Mouse (Mus musculus) limb, embryonic 10.5 days (tissue): Measurements from ENCODE around the gene Hdhd5. TPM values are rescaled to one million over a fixed set of nuclear protein-coding genes. Genes with fewer than 3 reads are reported as not detected.

Experiments
- DNase-seq: peaks from one replicate; pipeline ENCODE4 v3.0.0-alpha.2; 2017; ENCODE audit warnings: low spot score
- H3K27ac ChIP-seq: fragments of 300-500 bp; sonication (generic); 2 replicates; pipeline ENCODE4 v1.5.1; 2016; ENCODE audit warnings: mild to moderate bottlenecking
- H3K27me3 ChIP-seq: fragments of 300-500 bp; sonication (generic); 2 replicates; pipeline ENCODE4 v1.6.1; 2016; ENCODE audit warnings: low read depth, mild to moderate bottlenecking; ENCODE audit not compliant: poor library complexity, severe bottlenecking
- H3K36me3 ChIP-seq: fragments of 300-500 bp; sonication (generic); 2 replicates; pipeline ENCODE4 v1.6.1; 2016; ENCODE audit warnings: mild to moderate bottlenecking, moderate library complexity
- H3K4me1 ChIP-seq: fragments of 300-500 bp; sonication (generic); 2 replicates; pipeline ENCODE4 v1.6.1; 2016
- H3K4me3 ChIP-seq: fragments of 300-500 bp; sonication (generic); 2 replicates; pipeline ENCODE4 v1.5.1; 2016; ENCODE audit warnings: mild to moderate bottlenecking, moderate library complexity
- H3K9me3 ChIP-seq: fragments of 300-500 bp; sonication (generic); replicated peaks from 2 replicates; pipeline ENCODE4 v1.6.1; 2016; ENCODE audit warnings: mild to moderate bottlenecking
- WGBS: fragments of 180-500 bp; shearing (Covaris S2); methylation state at CpG from one replicate; pipeline ENCODE4 v1.1.7; 2016; 5-methylcytosine and 5-hydroxymethylcytosine counted together
- polyA plus RNA-seq: library from polyadenylated mRNA; unstranded; fragments of >200 nt; fragmentation: Nextera tagmentation; extraction: Ambion mirVana; gene quantifications from 2 replicates; pipeline ENCODE4 v1.2.1, GENCODE M21; 2016

Gene Hdhd5
- polyA plus RNA-seq, 1 experiment from 2014 or later = 26.3 TPM

DNA sequence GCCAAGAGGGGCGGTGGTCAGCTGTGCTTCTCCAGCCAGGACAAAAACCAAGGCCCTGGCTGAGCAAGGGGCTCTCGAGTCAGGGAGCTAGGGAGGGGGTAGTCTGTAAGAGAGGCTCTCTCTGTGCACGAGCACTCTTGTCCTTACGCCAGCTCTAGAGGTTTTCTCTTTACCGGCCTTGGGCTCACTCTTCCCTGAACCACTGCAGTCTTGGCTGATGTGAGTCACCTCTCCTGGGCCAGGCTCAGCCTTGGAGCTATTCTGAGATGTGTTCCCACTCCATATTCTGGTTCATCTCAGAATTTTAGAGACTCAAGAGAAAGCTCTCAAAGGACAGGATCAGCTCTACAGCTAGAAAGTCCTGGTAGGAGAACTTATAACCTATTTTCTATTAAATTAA is 13.8 kb downstream of the Hdhd5 start:
- DNase-seq = no peak
- Histone ChIP-seq H3K9me3 (no peaks in the 10 kb centered on the region), H3K27ac (no peak overlapping the region), H3K4me3 (no peak overlapping the region), H3K27me3 (no peaks in the 10 kb centered on the region), H3K36me3 (peaks cover 81% of the 10 kb centered on the region), H3K4me1 (no peaks in the 10 kb centered on the region)
- WGBS = 90% methylated on average over 5 of the region's 5 CpGs

DNA sequence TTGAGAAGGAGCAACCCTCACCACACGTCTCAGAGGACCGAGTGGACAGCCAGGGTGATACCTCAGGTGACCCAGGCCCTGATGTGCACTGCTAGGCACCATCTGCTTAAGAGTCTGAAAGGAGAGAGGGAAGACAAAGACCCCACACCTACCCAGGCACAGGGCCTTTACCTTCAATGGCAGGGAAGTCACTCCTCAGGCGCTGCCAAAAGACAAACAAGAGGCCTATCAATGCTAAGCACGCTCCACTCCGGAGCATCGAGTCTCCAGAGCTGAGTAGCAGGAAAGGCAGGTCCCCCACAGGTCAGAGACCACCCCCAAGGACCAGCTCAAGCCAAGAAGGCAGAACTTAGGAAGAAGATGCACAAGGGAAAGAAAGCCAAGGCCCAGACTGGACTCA is 14.2 kb downstream of the Hdhd5 start:
- Histone ChIP-seq H3K9me3 (no peaks in the 10 kb centered on the region), H3K27me3 (no peaks in the 10 kb centered on the region), H3K4me1 (no peaks in the 10 kb centered on the region), H3K27ac (no peak overlapping the region), H3K36me3 (peaks cover 77% of the 10 kb centered on the region), H3K4me3 (no peak overlapping the region)
- DNase-seq = no peak
- WGBS = 91% methylated on average over 6 of the region's 6 CpGs

DNA sequence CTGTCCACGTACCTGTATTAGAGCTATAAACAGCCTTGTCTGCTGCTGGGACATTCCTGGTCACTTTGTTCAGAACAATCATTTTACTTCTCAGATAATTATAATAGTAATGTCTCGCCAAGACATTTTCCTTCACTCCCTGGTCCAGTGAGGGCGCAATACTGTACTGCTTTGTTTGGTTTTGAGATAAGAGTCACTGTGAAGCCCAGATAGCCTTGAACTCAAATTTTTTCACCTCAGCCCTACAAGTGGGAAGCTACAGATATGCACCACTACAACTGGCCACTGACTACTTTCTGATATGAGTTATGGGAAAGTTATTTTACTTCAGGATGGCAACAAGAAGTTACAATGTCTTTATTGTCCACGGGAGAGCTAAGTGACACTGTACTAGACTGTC is 14.7 kb downstream of the Hdhd5 start:
- no peaks in the 10 kb centered on the region for H3K4me1 ChIP-seq
- WGBS = 91% methylated on average over 4 of the region's 4 CpGs
- no peaks in the 10 kb centered on the region for H3K9me3 ChIP-seq
- H3K4me3 ChIP-seq = no peak overlapping the region
- peaks cover 77% of the 10 kb centered on the region for H3K36me3 ChIP-seq
- no peak overlapping the region for H3K27ac ChIP-seq
- H3K27me3 ChIP-seq = no peaks in the 10 kb centered on the region
- DNase-seq = no peak

DNA sequence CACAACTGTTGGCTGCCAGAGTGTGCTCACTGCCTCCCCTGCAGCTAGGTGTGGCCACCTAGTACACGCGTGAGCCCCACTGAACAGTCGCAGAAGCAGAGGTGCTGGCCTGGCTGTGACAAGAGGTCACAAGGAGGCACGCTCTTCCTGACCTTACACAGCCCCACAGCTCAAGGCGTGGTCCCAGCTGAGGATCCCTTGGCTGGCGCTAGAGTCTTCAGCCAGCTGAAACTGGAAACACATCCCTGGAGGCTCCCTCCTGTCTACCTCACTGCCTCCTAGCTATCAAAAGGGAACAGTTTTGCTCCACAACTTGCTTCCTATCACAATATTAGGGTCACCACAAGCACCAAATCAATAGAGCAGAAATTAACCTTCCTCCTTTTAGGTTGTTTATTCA is 19.9 kb downstream of the Hdhd5 start:
- Histone ChIP-seq H3K36me3 (peaks cover 74% of the 10 kb centered on the region), H3K27me3 (no peaks in the 10 kb centered on the region), H3K9me3 (no peaks in the 10 kb centered on the region), H3K27ac (no peak overlapping the region), H3K4me1 (no peaks in the 10 kb centered on the region), H3K4me3 (no peak overlapping the region)
- WGBS = 78% methylated on average over 6 of the region's 6 CpGs
- no peak for DNase-seq

DNA sequence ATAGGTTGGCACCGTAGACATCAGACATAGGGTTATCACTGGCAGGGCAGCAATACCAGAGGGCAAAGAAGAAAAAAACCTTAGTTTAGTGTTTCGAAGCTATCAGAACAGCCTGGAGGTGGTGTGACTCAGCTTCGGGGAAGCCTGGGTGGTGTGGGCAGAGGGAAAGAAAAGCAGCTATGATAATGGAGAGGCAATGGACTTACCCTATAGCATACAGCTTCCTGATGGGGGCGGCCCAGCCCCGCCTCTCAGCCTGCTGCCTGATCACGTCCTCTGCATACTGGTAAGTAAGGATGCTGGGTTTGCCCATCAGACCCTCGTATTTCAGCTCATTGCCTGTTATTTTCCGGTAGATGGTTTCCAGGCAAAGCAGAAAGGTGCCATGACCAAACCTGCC is 20.7 kb downstream of the Hdhd5 start:
- no peak for DNase-seq
- no peak overlapping the region for H3K27ac ChIP-seq
- H3K9me3 ChIP-seq = no peaks in the 10 kb centered on the region
- WGBS = 82% methylated on average over 8 of the region's 8 CpGs
- H3K27me3 ChIP-seq = no peaks in the 10 kb centered on the region
- peaks cover 74% of the 10 kb centered on the region for H3K36me3 ChIP-seq
- no peaks in the 10 kb centered on the region for H3K4me1 ChIP-seq
- H3K4me3 ChIP-seq = no peak overlapping the region

DNA sequence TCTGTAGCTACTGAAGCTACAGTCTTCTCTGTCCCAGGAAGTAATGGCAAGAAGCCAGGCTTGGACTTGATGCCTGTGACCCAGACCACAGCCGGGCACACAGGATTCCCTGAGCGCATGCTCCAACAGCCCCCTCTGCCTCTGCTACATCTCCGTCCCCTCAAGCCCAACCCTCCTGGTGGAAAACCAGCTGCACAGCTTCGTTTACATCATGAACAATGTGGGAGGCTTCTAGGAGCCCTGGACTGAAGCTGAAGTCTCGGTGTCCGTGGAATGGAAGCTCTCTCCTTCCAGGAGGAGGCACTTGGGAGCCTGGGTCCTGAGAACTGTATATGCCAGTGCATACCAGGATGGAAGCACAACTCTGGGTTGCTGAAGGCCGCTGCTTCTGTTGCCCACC is 21.1 kb downstream of the Hdhd5 start:
- no peak for DNase-seq
- H3K27ac ChIP-seq = no peak overlapping the region
- no peaks in the 10 kb centered on the region for H3K4me1 ChIP-seq
- 89% methylated on average over 7 of the region's 7 CpGs for WGBS
- H3K36me3 ChIP-seq = peaks cover 74% of the 10 kb centered on the region
- H3K27me3 ChIP-seq = no peaks in the 10 kb centered on the region
- H3K9me3 ChIP-seq = no peaks in the 10 kb centered on the region
- H3K4me3 ChIP-seq = no peak overlapping the region

DNA sequence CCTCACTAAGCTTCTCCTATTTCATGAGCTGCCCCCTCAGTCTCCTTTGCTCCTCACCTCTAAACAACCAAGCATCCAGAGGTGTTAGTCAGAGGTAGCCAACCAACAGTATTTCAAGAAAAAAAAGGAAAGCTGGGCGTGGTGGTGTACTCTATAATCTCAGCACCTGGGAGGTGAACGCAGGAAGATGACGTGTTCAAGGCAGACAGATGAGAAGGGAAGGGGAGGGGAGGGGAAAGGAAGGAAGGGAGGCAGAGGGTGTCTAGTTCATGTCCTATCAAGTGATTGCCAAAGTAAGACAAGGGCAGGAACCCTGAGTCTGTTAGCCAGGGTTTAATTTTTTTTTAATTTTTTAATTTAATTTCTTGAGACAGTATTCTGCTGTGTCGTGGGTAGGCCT is 22.5 kb downstream of the Hdhd5 start:
- no peak overlapping the region for H3K4me3 ChIP-seq
- no peak overlapping the region for H3K27ac ChIP-seq
- no peak for DNase-seq
- H3K27me3 ChIP-seq = no peaks in the 10 kb centered on the region
- H3K9me3 ChIP-seq = no peaks in the 10 kb centered on the region
- H3K4me1 ChIP-seq = no peaks in the 10 kb centered on the region
- H3K36me3 ChIP-seq = peaks cover 62% of the 10 kb centered on the region
- WGBS = 88% methylated on average over 4 of the region's 4 CpGs

DNA sequence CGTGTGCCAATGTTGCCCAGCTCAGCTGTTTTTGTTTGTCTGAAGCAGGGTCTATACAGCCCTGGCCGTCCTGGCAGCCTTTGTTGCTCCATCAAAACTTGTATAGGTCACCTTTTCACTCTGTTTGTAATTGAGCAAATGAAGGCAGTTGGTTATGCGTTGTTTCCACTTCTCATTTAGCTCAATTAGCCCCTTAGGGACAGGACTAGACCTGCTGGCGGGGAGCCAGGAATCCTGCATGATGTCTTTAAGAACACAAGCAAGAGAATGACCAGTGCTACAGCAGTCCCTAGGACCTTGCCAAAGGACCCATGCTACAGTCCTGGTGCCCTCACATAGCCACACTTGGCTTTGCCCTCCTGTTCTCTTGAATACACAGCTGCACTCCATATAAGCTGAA is 25.6 kb downstream of the Hdhd5 start:
- no peak overlapping the region for H3K27ac ChIP-seq
- H3K4me3 ChIP-seq = no peak overlapping the region
- H3K4me1 ChIP-seq = no peaks in the 10 kb centered on the region
- peaks cover 34% of the 10 kb centered on the region for H3K36me3 ChIP-seq
- H3K27me3 ChIP-seq = no peaks in the 10 kb centered on the region
- DNase-seq = no peak
- WGBS = 76% methylated on average over 4 of the region's 4 CpGs
- no peaks in the 10 kb centered on the region; the same call in 1 of the 2 replicates for H3K9me3 ChIP-seq

DNA sequence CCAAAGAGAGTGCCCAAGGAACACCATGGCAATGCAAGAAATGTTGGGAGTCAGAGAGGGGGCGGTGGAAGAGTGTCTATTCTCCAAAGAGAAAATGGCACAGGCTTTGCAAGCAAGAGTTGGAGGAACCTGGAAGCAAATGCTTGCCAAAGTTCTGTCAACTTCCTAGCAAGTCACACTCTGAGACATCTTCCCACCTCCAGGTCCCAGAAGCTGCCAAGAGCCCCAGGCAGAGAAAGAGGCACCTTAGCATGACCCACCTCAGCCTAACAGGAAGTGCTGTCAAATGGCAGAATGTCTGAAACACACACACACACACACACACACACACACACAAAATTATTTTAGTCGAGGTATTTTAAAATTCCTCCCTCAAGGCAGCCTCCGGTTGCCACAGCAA is 27.1 kb downstream of the Hdhd5 start:
- Histone ChIP-seq H3K27me3 (no peaks in the 10 kb centered on the region), H3K36me3 (peaks cover 19% of the 10 kb centered on the region), H3K4me3 (no peak overlapping the region), H3K27ac (no peak overlapping the region), H3K4me1 (no peaks in the 10 kb centered on the region), H3K9me3 (no peaks in the 10 kb centered on the region; the same call in 1 of the 2 replicates)
- no peak for DNase-seq
- WGBS = 82% methylated on average over 3 of the region's 3 CpGs

DNA sequence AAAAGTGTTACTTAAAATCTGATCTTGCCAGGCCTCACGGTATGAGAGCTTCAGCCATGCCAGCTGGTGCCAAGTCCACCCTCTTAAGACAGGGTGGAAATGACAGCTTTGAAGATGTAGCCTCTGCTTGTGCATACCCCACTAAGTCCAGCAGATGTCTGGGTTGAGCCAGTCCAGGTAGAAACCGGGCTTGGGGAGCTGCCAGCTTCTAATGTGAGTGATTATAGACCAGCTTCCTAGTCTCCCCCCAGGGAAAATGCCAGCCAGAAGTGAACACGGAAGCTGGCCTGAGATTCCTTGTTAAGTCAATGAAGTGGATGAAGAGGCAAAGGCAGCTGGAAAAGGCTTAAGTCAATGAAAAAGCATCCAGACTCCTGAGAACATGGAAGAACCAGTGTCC is 34.6 kb downstream of the Hdhd5 start:
- WGBS = 74% methylated on average over 3 of the region's 3 CpGs

DNA sequence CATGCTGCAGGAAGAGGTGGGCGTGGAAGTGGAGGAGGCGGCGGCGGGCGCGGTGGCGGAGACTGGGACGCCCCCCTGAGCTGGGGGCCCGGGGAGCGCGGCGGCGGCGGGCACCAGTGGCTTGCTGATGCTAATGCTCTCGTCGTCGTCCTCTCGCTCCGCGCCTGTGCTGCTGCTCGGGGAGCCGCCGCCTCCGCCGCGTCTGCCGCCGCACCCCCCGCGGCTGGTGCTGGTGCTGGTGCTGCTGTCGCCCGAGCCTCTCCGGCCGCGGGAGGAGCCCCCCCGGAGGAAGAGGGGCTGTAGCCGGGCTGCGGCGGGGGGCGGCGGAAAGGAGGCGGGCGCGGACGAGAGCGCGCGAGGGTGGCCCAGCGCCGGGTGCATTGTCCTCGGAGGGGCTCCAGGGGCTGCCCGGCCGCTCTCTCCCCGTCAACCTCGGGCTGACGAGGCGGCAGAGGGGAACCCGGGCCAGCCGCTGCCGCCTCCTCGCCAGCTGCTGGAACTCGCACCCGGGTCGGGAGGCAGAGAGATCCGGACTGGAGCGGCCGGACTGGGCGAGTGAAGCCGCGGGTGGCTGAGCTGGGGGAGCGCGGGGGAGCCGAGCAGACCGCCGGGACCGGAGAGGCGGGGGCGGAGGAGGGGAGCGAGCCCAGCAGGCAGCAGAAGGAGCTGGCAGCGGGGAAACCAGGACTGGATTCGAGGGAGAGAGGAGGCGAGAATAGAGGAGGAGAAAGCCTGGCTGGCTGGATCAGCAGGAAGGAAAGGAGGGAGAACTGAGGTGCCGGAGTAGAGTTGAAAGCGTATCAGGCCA is 37.5 kb downstream of the Hdhd5 start, which contains the start of gene Tmem121b:
Gene Tmem121b (minus strand): TSS at position 434 of the 808 bp plus-strand sequence.
- H3K4me3 ChIP-seq = peak within 1 kb of the TSS; percentile 83
- DNase-seq = peak; percentile 88
- peak within 1 kb of the TSS; percentile 80 for H3K27ac ChIP-seq
- no peaks in the 10 kb centered on the region for H3K36me3 ChIP-seq
- WGBS = 1% methylated on average over 80 of the region's 84 CpGs
- H3K9me3 ChIP-seq = no peaks in the 10 kb centered on the region
- peaks cover 33% of the 10 kb centered on the region for H3K4me1 ChIP-seq
- peaks cover 59% of the 10 kb centered on the region for H3K27me3 ChIP-seq

More for the DNA sequence above, 34.6 kb downstream of the Hdhd5 start:
- H3K27me3 ChIP-seq = peaks cover 38% of the 10 kb centered on the region
- no peak overlapping the region for H3K4me3 ChIP-seq
- H3K36me3 ChIP-seq = no peaks in the 10 kb centered on the region
- peaks cover 33% of the 10 kb centered on the region for H3K4me1 ChIP-seq
- no peak overlapping the region for H3K27ac ChIP-seq
- H3K9me3 ChIP-seq = no peaks in the 10 kb centered on the region; the same call in 1 of the 2 replicates
- no peak for DNase-seq

DNA sequence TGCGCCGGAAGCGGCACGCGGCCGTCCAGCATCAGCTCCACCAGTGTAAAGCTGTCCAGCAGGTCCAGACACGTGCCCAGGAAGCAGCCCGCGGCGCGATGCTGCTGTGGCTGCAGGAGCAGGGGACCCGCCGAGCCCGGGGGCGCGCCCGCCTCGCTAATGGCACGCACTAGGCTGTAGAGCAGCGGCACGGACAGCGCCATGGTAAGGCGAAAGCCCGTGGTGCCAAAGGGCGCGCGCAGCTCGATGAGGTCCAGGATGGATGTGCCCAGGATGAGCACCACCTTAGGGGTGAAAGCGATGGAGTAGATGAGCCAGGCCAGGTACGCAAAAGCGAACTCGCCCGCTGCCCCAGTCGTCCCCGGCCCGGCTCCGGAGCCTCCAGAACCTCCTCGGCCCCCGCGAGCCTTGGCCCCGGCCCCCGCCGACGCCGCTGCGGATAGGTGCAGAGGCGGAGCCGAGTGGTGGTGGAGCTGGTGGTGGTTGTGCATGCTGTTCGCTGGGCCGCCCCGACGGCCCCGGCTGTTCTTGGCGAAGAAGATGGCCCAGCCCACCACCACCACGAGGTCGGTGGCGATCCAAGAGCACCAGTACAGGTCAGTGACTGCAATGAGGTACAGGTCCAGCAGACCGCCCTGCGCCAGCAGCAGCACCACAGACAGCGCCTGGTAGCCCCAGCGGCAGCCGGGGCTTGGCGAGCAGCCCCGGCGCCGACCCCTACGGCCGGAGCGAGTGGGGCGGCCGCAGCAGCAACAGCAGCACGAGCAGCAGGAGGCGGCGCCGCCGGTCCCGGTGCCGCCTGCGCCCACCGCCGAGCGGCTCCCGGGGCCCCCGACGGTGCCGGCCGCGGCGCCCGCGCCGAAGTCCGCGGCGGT is 38.4 kb downstream of the Hdhd5 start:
- Histone ChIP-seq H3K36me3 (no peaks in the 10 kb centered on the region), H3K27me3 (peaks cover 59% of the 10 kb centered on the region), H3K9me3 (no peaks in the 10 kb centered on the region), H3K27ac (peak overlapping the region; percentile 80), H3K4me1 (peaks cover 33% of the 10 kb centered on the region), H3K4me3 (peak overlapping the region; percentile 83)
- WGBS = 1% methylated on average over 93 of the region's 95 CpGs
- peak; percentile 69 for DNase-seq
